Mouse (Mus musculus): ENCODE results near the gene Metap1.

DNA sequence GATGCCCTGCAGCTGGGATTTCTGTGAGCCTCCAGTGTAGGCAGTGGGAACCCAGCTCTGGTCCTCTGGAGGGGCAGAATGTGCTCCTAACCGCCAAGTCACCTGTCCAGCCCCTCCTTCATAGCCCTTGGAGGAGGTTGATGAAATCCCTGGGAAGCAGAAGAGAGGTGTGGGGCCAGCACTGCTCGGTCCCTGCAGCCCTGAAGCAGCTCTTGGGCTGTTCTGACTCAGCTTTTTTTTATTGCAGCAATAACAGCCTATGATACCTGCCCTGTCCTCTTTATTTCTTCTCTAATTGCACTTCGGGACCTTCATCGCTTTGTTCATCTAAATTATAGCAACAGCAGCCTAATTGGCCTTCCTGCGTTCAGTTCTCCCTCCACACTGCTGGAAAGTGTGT, 21.2 kb upstream of the Metap1 start:
- no peak for TF ChIP-seq GABPA (IDR thresholded peaks at IDR 0.05; ENCODE audit: low read depth, low read length)
- no peak for TF ChIP-seq ZC3H11A (IDR thresholded peaks at IDR 0.05; ENCODE audit: low read depth, low read length)
- TF ChIP-seq USF1 (IDR thresholded peaks at IDR 0.05; ENCODE audit: low read depth, low read length): no peak
- no peak for TF ChIP-seq CTCF (IDR thresholded peaks at IDR 0.05 in 2 of 3, conservative IDR thresholded peaks at IDR 0.05 in 1 of 3; ENCODE audit: control insufficient read depth in 1 of 3, insufficient read depth in 1 of 3, low read depth in 2 of 3, low read length in 3 of 3, poor library complexity in 1 of 3, severe bottlenecking in 1 of 3)

Data from MEL (cell line).